Mouse (Mus musculus): Measurements from ENCODE around the gene Rps3. TPM values are rescaled to one million over a fixed set of nuclear protein-coding genes. Genes with fewer than 3 reads are reported as not detected.
"Not testable (repeated sequence)": the region's sequence is repeated elsewhere in the genome, so short reads cannot be mapped to it uniquely, and the experiment has no call there.

The Rps3 gene
- polyA plus RNA-seq, 1 experiment from 2014 or later = 696 TPM

GRCm38 (mm10) chr7:99516092-99516813 is 32.7 kb upstream of the Rps3 start:
- H3K9me3 ChIP-seq (ENCODE audit: control insufficient read depth, low read length) = no peaks in the 10 kb centered on the region

DNA sequence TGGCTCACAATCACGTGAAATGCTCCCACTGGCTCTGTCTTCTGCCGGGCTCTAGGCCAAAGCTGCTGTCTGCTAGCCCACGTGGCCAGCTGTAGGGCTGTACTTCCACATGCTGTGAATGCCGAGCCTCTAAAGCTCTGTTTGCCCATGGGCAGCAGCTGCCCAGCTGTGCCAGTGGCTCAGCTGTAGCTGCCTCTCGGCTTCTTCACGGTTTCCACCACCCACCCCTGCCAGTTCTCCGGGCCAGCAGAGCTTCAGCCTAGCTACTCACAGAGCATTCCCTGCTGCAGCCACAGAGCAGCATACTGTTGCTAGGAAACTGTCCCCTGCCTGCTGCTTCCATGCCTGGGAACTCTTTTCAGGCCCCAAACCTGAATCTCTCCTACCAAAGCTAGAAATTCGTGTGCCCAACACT is 26.6 kb upstream of the Rps3 start:
- Histone ChIP-seq H3K4me3 (ENCODE audit: low read depth, low read length) (no peak overlapping the region), H3K36me3 (ENCODE audit: control insufficient read depth, insufficient read depth, low read length) (no peaks in the 10 kb centered on the region), H3K4me1 (replicated peaks; ENCODE audit: control insufficient read depth, insufficient read depth, low read length) (0 out of 2 replicates have a peak, but pooled peaks cover 5% of the 10 kb centered on the region), H3K27ac (ENCODE audit: low read depth, low read length) (no peak overlapping the region; the same call in none of the 2 replicates), H3K4me2 (replicated peaks; ENCODE audit: low read depth, low read length) (no peak overlapping the region), H3K9ac (ENCODE audit: low read depth, low read length) (peak overlapping the region; percentile 23; the same call in 1 of the 2 replicates), H3K27me3 (ENCODE audit: control insufficient read depth, insufficient read depth, low read length) (no peaks in the 10 kb centered on the region), H3K9me3 (ENCODE audit: control insufficient read depth, low read length) (no peaks in the 10 kb centered on the region)
- WGBS = 11% methylated on average over 8 of the region's 8 CpGs
- DNase-seq (ENCODE audit: low spot score) (peak; percentile 34), ATAC-seq (ENCODE audit: low FRiP score) (no peak)

More at GRCm38 (mm10) chr7:99516092-99516813, 32.7 kb upstream of the Rps3 start:
- no peaks in the 10 kb centered on the region for H3K27me3 ChIP-seq (ENCODE audit: control insufficient read depth, insufficient read depth, low read length)
- ATAC-seq (ENCODE audit: low FRiP score) = no peak
- no peaks in the 10 kb centered on the region for H3K4me1 ChIP-seq (replicated peaks; ENCODE audit: control insufficient read depth, insufficient read depth, low read length)
- no peaks in the 10 kb centered on the region for H3K36me3 ChIP-seq (ENCODE audit: control insufficient read depth, insufficient read depth, low read length)
- 90% methylated on average over 9 of the region's 9 CpGs for WGBS
- DNase-seq (ENCODE audit: low spot score) = no peak
- H3K4me2 ChIP-seq (replicated peaks; ENCODE audit: low read depth, low read length) = no peak overlapping the region
- H3K27ac ChIP-seq (ENCODE audit: low read depth, low read length) = no peak overlapping the region
- no peak overlapping the region for H3K4me3 ChIP-seq (ENCODE audit: low read depth, low read length)
- no peak overlapping the region for H3K9ac ChIP-seq (ENCODE audit: low read depth, low read length)

DNA sequence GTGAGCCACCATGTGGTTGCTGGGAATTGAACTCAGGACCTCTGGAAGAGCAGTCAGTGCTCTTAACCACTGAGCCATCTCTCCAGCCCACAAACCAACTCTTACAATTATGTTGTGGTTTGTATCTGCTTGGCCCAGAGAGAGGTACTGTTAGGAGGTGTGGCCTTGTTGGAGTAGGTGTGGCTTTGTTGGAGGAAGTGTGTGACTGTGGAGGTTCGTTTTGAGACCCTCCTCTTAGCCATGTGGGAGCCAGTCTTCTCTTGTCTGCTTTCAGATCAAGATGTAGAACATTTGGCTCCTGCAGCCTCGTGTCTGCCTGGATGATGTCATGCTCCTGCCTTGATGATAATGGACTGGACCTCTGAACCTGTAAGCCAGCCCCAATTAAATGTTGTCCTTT is 24.6 kb upstream of the Rps3 start:
- not testable (repeated sequence) for DNase-seq (ENCODE audit: low spot score); H3K4me3 ChIP-seq (ENCODE audit: low read depth, low read length); H3K9ac ChIP-seq (ENCODE audit: low read depth, low read length); H3K9me3 ChIP-seq (ENCODE audit: control insufficient read depth, low read length); H3K4me1 ChIP-seq (replicated peaks; ENCODE audit: control insufficient read depth, insufficient read depth, low read length); H3K27me3 ChIP-seq (ENCODE audit: control insufficient read depth, insufficient read depth, low read length); H3K4me2 ChIP-seq (replicated peaks; ENCODE audit: low read depth, low read length); ATAC-seq (ENCODE audit: low FRiP score); H3K27ac ChIP-seq (ENCODE audit: low read depth, low read length); H3K36me3 ChIP-seq (ENCODE audit: control insufficient read depth, insufficient read depth, low read length)
- 45% methylated on average over 2 of the region's 2 CpGs for WGBS

DNA sequence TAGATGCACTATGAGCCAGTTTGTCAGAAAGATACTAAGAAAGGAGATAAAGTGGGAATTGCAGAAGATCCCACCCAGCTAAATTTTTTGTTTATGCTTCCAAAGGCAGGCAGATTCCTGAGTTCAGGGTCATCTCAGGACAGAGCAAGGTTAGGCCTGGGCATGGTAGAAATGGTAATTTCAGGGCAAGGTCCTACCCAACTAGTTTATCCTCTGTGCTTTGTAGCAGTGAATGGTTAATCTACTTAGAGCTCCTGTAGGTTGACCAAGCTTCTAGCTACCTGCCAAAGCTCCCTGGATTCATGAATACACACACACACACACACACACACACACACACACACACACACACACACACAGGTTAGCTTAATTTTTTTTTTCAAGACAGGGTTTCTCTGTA is 21.0 kb upstream of the Rps3 start:
- no peaks in the 10 kb centered on the region for H3K9me3 ChIP-seq (ENCODE audit: control insufficient read depth, low read length)
- H3K4me3 ChIP-seq (ENCODE audit: low read depth, low read length) = no peak overlapping the region
- H3K9ac ChIP-seq (ENCODE audit: low read depth, low read length) = no peak overlapping the region
- H3K4me2 ChIP-seq (replicated peaks; ENCODE audit: low read depth, low read length) = no peak overlapping the region
- ATAC-seq (ENCODE audit: low FRiP score) (no peak), DNase-seq (ENCODE audit: low spot score) (no peak)
- H3K27ac ChIP-seq (ENCODE audit: low read depth, low read length) = no peak overlapping the region
- H3K4me1 ChIP-seq (replicated peaks; ENCODE audit: control insufficient read depth, insufficient read depth, low read length) = no peaks in the 10 kb centered on the region
- no peaks in the 10 kb centered on the region for H3K27me3 ChIP-seq (ENCODE audit: control insufficient read depth, insufficient read depth, low read length)
- H3K36me3 ChIP-seq (ENCODE audit: control insufficient read depth, insufficient read depth, low read length) = no peaks in the 10 kb centered on the region

DNA sequence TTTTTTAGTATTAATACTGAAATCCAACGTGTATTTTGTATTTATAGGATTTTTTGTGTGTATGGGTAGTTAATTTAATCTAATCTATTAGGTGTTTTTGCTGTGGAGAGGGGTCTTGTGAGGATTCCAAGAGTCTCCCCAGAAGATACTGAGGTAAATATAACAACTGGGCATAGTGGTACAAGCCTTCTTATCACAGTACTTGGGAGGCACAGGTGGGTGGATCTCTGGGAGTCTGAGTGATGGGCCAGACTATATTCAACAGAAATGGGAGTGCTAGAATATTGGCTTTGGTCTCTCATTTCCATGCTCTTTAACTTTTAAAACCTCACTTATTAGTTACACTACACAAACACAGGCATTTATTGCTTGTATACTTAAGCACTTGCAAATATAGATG is 17.6 kb upstream of the Rps3 start:
- Histone ChIP-seq H3K9ac (ENCODE audit: low read depth, low read length) (no peak overlapping the region), H3K4me2 (replicated peaks; ENCODE audit: low read depth, low read length) (no peak overlapping the region), H3K36me3 (ENCODE audit: control insufficient read depth, insufficient read depth, low read length) (no peaks in the 10 kb centered on the region), H3K27ac (ENCODE audit: low read depth, low read length) (no peak overlapping the region), H3K9me3 (ENCODE audit: control insufficient read depth, low read length) (no peaks in the 10 kb centered on the region), H3K4me1 (replicated peaks; ENCODE audit: control insufficient read depth, insufficient read depth, low read length) (no peaks in the 10 kb centered on the region), H3K4me3 (ENCODE audit: low read depth, low read length) (no peak overlapping the region), H3K27me3 (ENCODE audit: control insufficient read depth, insufficient read depth, low read length) (no peaks in the 10 kb centered on the region)
- WGBS = 51% methylated on average over 1 of the region's 1 CpGs
- no peak for DNase-seq (ENCODE audit: low spot score)
- ATAC-seq (ENCODE audit: low FRiP score) = no peak

GRCm38 (mm10) chr7:99500655-99501054 is 17.1 kb upstream of the Rps3 start:
- ATAC-seq (ENCODE audit: low FRiP score) (no peak), DNase-seq (ENCODE audit: low spot score) (no peak)
- H3K9ac ChIP-seq (ENCODE audit: low read depth, low read length) = no peak overlapping the region
- no peaks in the 10 kb centered on the region for H3K9me3 ChIP-seq (ENCODE audit: control insufficient read depth, low read length)
- no peak overlapping the region for H3K4me2 ChIP-seq (replicated peaks; ENCODE audit: low read depth, low read length)
- no peaks in the 10 kb centered on the region for H3K36me3 ChIP-seq (ENCODE audit: control insufficient read depth, insufficient read depth, low read length)
- WGBS = 30% methylated on average over 5 of the region's 5 CpGs
- no peak overlapping the region for H3K27ac ChIP-seq (ENCODE audit: low read depth, low read length)
- H3K4me3 ChIP-seq (ENCODE audit: low read depth, low read length) = no peak overlapping the region
- no peaks in the 10 kb centered on the region for H3K27me3 ChIP-seq (ENCODE audit: control insufficient read depth, insufficient read depth, low read length)
- no peaks in the 10 kb centered on the region for H3K4me1 ChIP-seq (replicated peaks; ENCODE audit: control insufficient read depth, insufficient read depth, low read length)

GRCm38 (mm10) chr7:99500201-99500600 is 16.7 kb upstream of the Rps3 start:
- Histone ChIP-seq H3K4me3 (ENCODE audit: low read depth, low read length) (no peak overlapping the region), H3K4me2 (replicated peaks; ENCODE audit: low read depth, low read length) (no peak overlapping the region), H3K27ac (ENCODE audit: low read depth, low read length) (no peak overlapping the region), H3K27me3 (ENCODE audit: control insufficient read depth, insufficient read depth, low read length) (no peaks in the 10 kb centered on the region), H3K9me3 (ENCODE audit: control insufficient read depth, low read length) (no peaks in the 10 kb centered on the region), H3K4me1 (replicated peaks; ENCODE audit: control insufficient read depth, insufficient read depth, low read length) (no peaks in the 10 kb centered on the region), H3K9ac (ENCODE audit: low read depth, low read length) (no peak overlapping the region), H3K36me3 (ENCODE audit: control insufficient read depth, insufficient read depth, low read length) (no peaks in the 10 kb centered on the region)
- ATAC-seq (ENCODE audit: low FRiP score) (peak; percentile 65), DNase-seq (ENCODE audit: low spot score) (peak; percentile 90)
- WGBS = 4% methylated on average over 8 of the region's 8 CpGs

- H3K36me3 ChIP-seq (ENCODE audit: control insufficient read depth, insufficient read depth, low read length) = no peaks in the 10 kb centered on the region
- WGBS = 68% methylated on average over 1 of the region's 1 CpGs
- H3K27ac ChIP-seq (ENCODE audit: low read depth, low read length) = no peak overlapping the region
- H3K27me3 ChIP-seq (ENCODE audit: control insufficient read depth, insufficient read depth, low read length) = no peaks in the 10 kb centered on the region
- ATAC-seq (ENCODE audit: low FRiP score) (no peak), DNase-seq (ENCODE audit: low spot score) (no peak)
- no peak overlapping the region for H3K4me2 ChIP-seq (replicated peaks; ENCODE audit: low read depth, low read length)
- H3K4me1 ChIP-seq (replicated peaks; ENCODE audit: control insufficient read depth, insufficient read depth, low read length) = no peaks in the 10 kb centered on the region
- no peak overlapping the region for H3K9ac ChIP-seq (ENCODE audit: low read depth, low read length)
- H3K9me3 ChIP-seq (ENCODE audit: control insufficient read depth, low read length) = no peaks in the 10 kb centered on the region
- no peak overlapping the region for H3K4me3 ChIP-seq (ENCODE audit: low read depth, low read length)
Measured at GRCm38 (mm10) chr7:99499128-99499527, 15.6 kb upstream of the Rps3 start.

DNA sequence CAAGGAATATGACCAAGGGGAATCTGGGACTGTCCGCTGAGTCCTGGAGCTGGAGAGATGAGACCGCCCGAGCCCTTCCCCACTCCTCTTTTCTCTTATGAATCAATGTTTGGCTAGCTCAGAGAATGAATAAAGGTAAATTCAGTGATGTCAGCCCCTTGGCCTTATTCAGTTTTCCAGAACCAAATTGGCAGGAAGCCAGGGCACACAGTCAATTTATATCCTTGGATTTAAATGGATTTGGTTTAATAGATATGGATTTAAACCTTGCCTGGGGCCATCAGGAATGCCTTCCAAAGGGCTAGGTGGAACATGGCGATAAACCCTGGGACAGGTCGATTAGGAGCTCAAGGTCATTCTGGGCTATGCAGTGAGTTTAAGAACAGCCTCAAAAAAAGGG is 6.2 kb upstream of the Rps3 start:
- Histone ChIP-seq H3K4me3 (ENCODE audit: low read depth, low read length) (no peak overlapping the region), H3K9me3 (ENCODE audit: control insufficient read depth, low read length) (no peaks in the 10 kb centered on the region), H3K27ac (ENCODE audit: low read depth, low read length) (no peak overlapping the region), H3K9ac (ENCODE audit: low read depth, low read length) (no peak overlapping the region), H3K27me3 (ENCODE audit: control insufficient read depth, insufficient read depth, low read length) (no peaks in the 10 kb centered on the region), H3K4me2 (replicated peaks; ENCODE audit: low read depth, low read length) (no peak overlapping the region), H3K4me1 (replicated peaks; ENCODE audit: control insufficient read depth, insufficient read depth, low read length) (no peaks in the 10 kb centered on the region), H3K36me3 (ENCODE audit: control insufficient read depth, insufficient read depth, low read length) (no peaks in the 10 kb centered on the region)
- no peak for ATAC-seq (ENCODE audit: low FRiP score)
- no peak for DNase-seq (ENCODE audit: low spot score)
- 87% methylated on average over 5 of the region's 5 CpGs for WGBS
